23 mouse cellular contexts compared by ENCODE assay signal in the genomic region with DNA sequence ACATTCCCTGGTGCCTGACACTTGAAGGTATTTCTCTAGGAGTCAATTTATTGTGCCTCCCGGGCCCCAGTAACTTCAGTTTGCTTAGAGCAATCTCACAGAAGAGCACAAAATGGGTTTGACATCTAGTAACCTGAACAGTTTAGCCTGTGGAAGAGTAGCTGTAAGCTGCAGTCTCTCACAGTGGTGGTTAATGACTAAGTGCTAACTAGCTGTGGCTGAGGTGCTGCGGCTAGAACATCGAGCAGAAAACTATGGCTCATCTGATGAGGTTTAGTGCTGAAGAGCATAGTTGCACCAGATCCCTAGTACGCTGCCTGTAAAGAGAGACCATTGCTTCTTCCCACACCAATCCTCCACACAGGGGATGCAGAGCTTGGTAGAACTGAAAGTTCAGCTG.
A peak's percentile ranks its signal among the peaks of the same experiment; 100 is the strongest.
DNase-seq lines count a peak whose midpoint lies in the region; ATAC-seq lines count a peak whose summit lies in the region.
"Had no signal": no experiment of that assay in that cellular context is flagged by ENCODE, and none has a peak within 500 bp of the region (broad histone marks: within the 10 kb centered on the region; RNA-seq: fewer than 3 reads in every experiment).

No protein-coding gene starts in this region.

- H3K9ac ChIP-seq in intestine, embryonic 14.5 days (ENCODE audit: low read length), result no peak overlapping the region
- no peak overlapping the region for H3K9ac ChIP-seq in intestine, embryonic 16.5 days (ENCODE audit: low read depth, low read length)
- H3K9ac ChIP-seq: embryonic facial prominence, embryonic 13.5 days; embryonic facial prominence, embryonic 15.5 days; forebrain, embryonic 13.5 days; forebrain, embryonic 15.5 days; forebrain, postnatal 0 days had no signal

- H3K4me2 ChIP-seq in intestine, embryonic 14.5 days (ENCODE audit: low read length), result no peak overlapping the region
- H3K4me2 ChIP-seq in intestine, embryonic 16.5 days (ENCODE audit: low read depth, low read length), result no peak overlapping the region
- H3K4me2 ChIP-seq: embryonic facial prominence, embryonic 13.5 days; embryonic facial prominence, embryonic 15.5 days; forebrain, embryonic 13.5 days; forebrain, embryonic 15.5 days had no signal

- no peak overlapping the region for H3K27ac ChIP-seq in intestine, embryonic 14.5 days (ENCODE audit: low read depth)
- H3K27ac ChIP-seq in intestine, embryonic 16.5 days (ENCODE audit: low read length), result no peak overlapping the region
- H3K27ac ChIP-seq: embryonic facial prominence, embryonic 13.5 days; embryonic facial prominence, embryonic 15.5 days; forebrain, embryonic 13.5 days; forebrain, embryonic 15.5 days had no signal

- H3K9me3 ChIP-seq in intestine, embryonic 14.5 days (ENCODE audit: control insufficient read depth, low read length), result no peaks in the 10 kb centered on the region
- H3K9me3 ChIP-seq in intestine, embryonic 16.5 days (ENCODE audit: control insufficient read depth, low read length), result no peaks in the 10 kb centered on the region
- H3K9me3 ChIP-seq: embryonic facial prominence, embryonic 13.5 days; embryonic facial prominence, embryonic 15.5 days; forebrain, embryonic 13.5 days; forebrain, embryonic 15.5 days had no signal

- H3K36me3 ChIP-seq in intestine, embryonic 14.5 days (ENCODE audit: control insufficient read depth, insufficient read depth, low read length), result no peaks in the 10 kb centered on the region
- no peaks in the 10 kb centered on the region for H3K36me3 ChIP-seq in intestine, embryonic 16.5 days (ENCODE audit: control insufficient read depth, insufficient read depth, low read length)
- H3K36me3 ChIP-seq: embryonic facial prominence, embryonic 13.5 days; embryonic facial prominence, embryonic 15.5 days; forebrain, embryonic 15.5 days had no signal

- peak; percentile 38 for DNase-seq in intestine, embryonic 14.5 days (ENCODE audit: low spot score)
- DNase-seq in CD4-positive helper T cell, adult 2 months (ENCODE audit: low read depth, low spot score), result peak; percentile 40
- no peak for DNase-seq in urinary bladder, adult 18-20 months (ENCODE audit: low spot score in 2 of 2)
- no peak for DNase-seq in kidney, adult 18-20 months
- DNase-seq: adrenal gland, adult 2 months; adrenal gland, postnatal 10 days; adrenal gland, postnatal 25 days; B cell, adult 2 months; cerebellum, adult 11 months; cerebellum, adult 18-20 months; cerebellum, adult 8-10 months; cerebellum, adult 9-11 months; cerebellum, postnatal 14 days; cerebellum, postnatal 36 days; embryo, embryonic 11 days; forebrain, postnatal 0 days had no signal

- H3K4me3 ChIP-seq in intestine, embryonic 14.5 days (ENCODE audit: low read depth, low read length), result no peak overlapping the region
- no peak overlapping the region for H3K4me3 ChIP-seq in intestine, embryonic 16.5 days (ENCODE audit: low read length)
- H3K4me3 ChIP-seq: embryonic facial prominence, embryonic 13.5 days; embryonic facial prominence, embryonic 15.5 days; erythroblast, embryonic 14.5 days; forebrain, embryonic 13.5 days; forebrain, embryonic 15.5 days had no signal

- H3K27me3 ChIP-seq in intestine, embryonic 14.5 days (replicated peaks; ENCODE audit: control insufficient read depth, insufficient read depth, low read length), result no peaks in the 10 kb centered on the region
- no peaks in the 10 kb centered on the region for H3K27me3 ChIP-seq in intestine, embryonic 16.5 days (replicated peaks; ENCODE audit: control insufficient read depth, insufficient read depth, low read length)
- H3K27me3 ChIP-seq: embryonic facial prominence, embryonic 13.5 days; embryonic facial prominence, embryonic 15.5 days; forebrain, embryonic 13.5 days; forebrain, embryonic 15.5 days had no signal

- WGBS in intestine, embryonic 14.5 days, result 76% methylated on average over 4 of the region's 4 CpGs
- WGBS in intestine, embryonic 16.5 days, result 79% methylated on average over 4 of the region's 4 CpGs

- no peaks in the 10 kb centered on the region for H3K4me1 ChIP-seq in intestine, embryonic 14.5 days (replicated peaks; ENCODE audit: control insufficient read depth, insufficient read depth, low read length)
- H3K4me1 ChIP-seq in intestine, embryonic 16.5 days (ENCODE audit: control insufficient read depth, insufficient read depth, low read length), result no peaks in the 10 kb centered on the region
- H3K4me1 ChIP-seq: embryonic facial prominence, embryonic 13.5 days; embryonic facial prominence, embryonic 15.5 days; forebrain, embryonic 13.5 days; forebrain, embryonic 15.5 days had no signal

- ATAC-seq in intestine, embryonic 14.5 days (replicated peaks; ENCODE audit: low FRiP score, low TSS enrichment, low read depth), result no peak
- no peak for ATAC-seq in intestine, embryonic 16.5 days
- peak; percentile 67; the same call in 1 of the 2 replicates for ATAC-seq in monocyte, adult 5-6 weeks (replicated peaks; ENCODE audit: insufficient number of reproducible peaks, low FRiP score, low TSS enrichment, poor library complexity, severe bottlenecking)
- ATAC-seq: forebrain, embryonic 13.5 days; forebrain, embryonic 15.5 days; forebrain, postnatal 0 days had no signal

Comparison
In these comparisons a context has a peak if more than half of its experiments do, and no peak if none do; other contexts are left out.
1. DNase-seq: peak in intestine, embryonic 14.5 days (single experiment) and CD4-positive helper T cell, adult 2 months (single experiment); none in urinary bladder, adult 18-20 months (0 of 2) and kidney, adult 18-20 months (single experiment).